Mouse (Mus musculus) liver, adult 2 months (tissue): ENCODE results near the gene Retreg1.

Experiments
- CTCF ChIP-seq: fragments of 200-500 bp; IDR thresholded peaks from 2 replicates; pipeline ENCODE4 v1.5.1; 2011; ENCODE audit warnings: low read depth, low read length, control low read depth
- POLR2A ChIP-seq: fragments of 200-500 bp; IDR thresholded peaks from 2 replicates; pipeline ENCODE4 v1.6.1; 2011; ENCODE audit warnings: low read length, control low read depth; ENCODE audit not compliant: insufficient read depth; ENCODE audit errors: extremely low read depth

DNA sequence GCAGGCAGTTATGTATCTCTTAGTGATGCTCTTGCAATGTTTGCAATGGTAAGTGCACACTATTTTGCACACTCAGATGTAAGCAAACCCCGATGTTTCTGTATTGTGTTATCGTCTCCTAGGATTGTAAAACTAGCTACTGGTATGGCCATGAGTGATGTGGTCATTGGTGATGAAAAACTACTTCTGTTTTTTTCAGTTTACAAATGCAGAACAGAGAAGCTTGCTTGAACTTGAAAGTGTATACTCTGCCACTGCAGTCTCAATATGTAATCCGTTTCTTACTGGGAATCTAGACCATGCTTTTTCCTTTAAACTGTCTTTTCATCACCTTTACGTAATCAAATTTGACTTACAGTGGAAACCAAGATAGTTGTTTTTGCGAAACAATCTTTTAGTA, 129.8 kb downstream of the Retreg1 start:
- TF ChIP-seq CTCF = no peak
- TF ChIP-seq POLR2A = no peak
